Mouse (Mus musculus): ENCODE results near the gene 2610528A11Rik.
A peak's percentile ranks its signal among the peaks of the same experiment; 100 is the strongest.

2610528A11Rik gene

GRCm38 (mm10) chr14:37094436-37094835, 19.4 kb downstream of the 2610528A11Rik start:
- no peak for DNase-seq (ENCODE audit: low spot score)

GRCm38 (mm10) chr14:37083755-37084154, 30.1 kb downstream of the 2610528A11Rik start:
- DNase-seq (ENCODE audit: low spot score): no peak

GRCm38 (mm10) chr14:37080724-37081123, 33.1 kb downstream of the 2610528A11Rik start:
- no peak for DNase-seq (ENCODE audit: low spot score)

GRCm38 (mm10) chr14:37068516-37068915, 45.3 kb downstream of the 2610528A11Rik start:
- DNase-seq (ENCODE audit: low spot score): peak; percentile 49

GRCm38 (mm10) chr14:37067629-37068028, 46.2 kb downstream of the 2610528A11Rik start, which contains the start of gene Lrit2:
Gene Lrit2, plus strand, starts transcription at chr14:37067929.
- no peak for DNase-seq (ENCODE audit: low spot score)

- DNase-seq (ENCODE audit: low spot score): no peak
Measured at GRCm38 (mm10) chr14:37066636-37067035, 47.2 kb downstream of the 2610528A11Rik start.

GRCm38 (mm10) chr14:37064849-37065248, 49.0 kb downstream of the 2610528A11Rik start:
- no peak for DNase-seq (ENCODE audit: low spot score)
